Mouse (Mus musculus) ES-E14 (cell line): ENCODE results near the gene Bmp8a.

ENCODE experiments used
- CHD2 ChIP-seq: IDR thresholded peaks from 2 replicates; pipeline ENCODE4 v1.6.1; 2014; ENCODE audit warnings: mild to moderate bottlenecking, low read depth, low read length, inconsistent platforms
- HCFC1 ChIP-seq: IDR thresholded peaks from 2 replicates; pipeline ENCODE4 v1.6.1; 2012; ENCODE audit warnings: low read length, inconsistent platforms, borderline replicate concordance; ENCODE audit not compliant: insufficient read depth
- MAFK ChIP-seq: IDR thresholded peaks from 2 replicates; pipeline ENCODE4 v1.6.1; 2014; ENCODE audit warnings: mild to moderate bottlenecking, low read depth, low read length, inconsistent platforms; ENCODE audit not compliant: insufficient read depth
- ZC3H11A ChIP-seq: IDR thresholded peaks from 2 replicates; pipeline ENCODE4 v1.6.1; 2012; ENCODE audit warnings: low read depth, mild to moderate bottlenecking, inconsistent platforms, low read length, borderline replicate concordance
- ZNF384 ChIP-seq: IDR thresholded peaks from 2 replicates; pipeline ENCODE4 v1.6.1; 2012; ENCODE audit warnings: low read depth, low read length, inconsistent platforms

DNA sequence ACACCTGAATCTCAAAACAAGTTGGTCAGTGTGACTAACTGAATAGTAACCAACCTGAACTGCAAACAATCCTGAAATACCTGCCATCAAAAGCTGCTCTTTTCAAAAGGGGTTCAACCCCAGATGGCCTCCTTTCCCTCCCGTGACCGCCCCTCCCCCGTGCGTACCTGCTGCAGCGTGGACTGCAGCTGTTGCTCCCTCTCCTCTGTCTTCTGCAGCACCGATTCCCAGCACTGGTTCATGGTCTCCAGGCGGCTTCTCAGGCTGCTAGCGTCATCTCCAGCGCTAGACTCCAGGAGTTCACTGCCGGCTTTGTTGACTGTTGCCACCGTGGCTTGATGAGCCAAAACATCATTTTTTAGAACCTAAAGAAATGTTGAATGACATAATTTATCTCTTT is 38.5 kb upstream of the Bmp8a start:
- no peak for TF ChIP-seq ZNF384
- no peak for TF ChIP-seq CHD2
- no peak for TF ChIP-seq ZC3H11A
- no peak for TF ChIP-seq HCFC1
- TF ChIP-seq MAFK, result no peak
